Mouse (Mus musculus) heart, adult 2 months (tissue): ENCODE measurements at regions not wholly inside any gene's neighbourhood (a gene's known extent, or its start where the extent isn't known, plus 50 kb on each side); places are given as distances from the start of the nearest gene placed in this dataset.

Experiments
- CTCF ChIP-seq: fragments of 200-600 bp; IDR thresholded peaks from 2 replicates; pipeline ENCODE4 v1.8.1; 2022; ENCODE audit warnings: antibody characterized with exemption, mild to moderate bottlenecking, moderate library complexity
- POLR2A ChIP-seq: fragments of 200-500 bp; IDR thresholded peaks from 2 replicates; pipeline ENCODE4 v1.6.1; 2011; ENCODE audit warnings: mild to moderate bottlenecking, low read depth, low read length, control low read depth; ENCODE audit not compliant: insufficient read depth

- TF ChIP-seq POLR2A (no peak), CTCF (no peak)
These were observed 313.7 kb downstream of the Pik3r1 start for GRCm38 (mm10) chr13:101454276-101454675.
